Mouse (Mus musculus): Measurements from ENCODE around the gene Mlx.

GRCm38 (mm10) chr11:101065002-101065401, 22.1 kb upstream of the Mlx start:
- TF ChIP-seq CTCF (IDR thresholded peaks at IDR 0.05; ENCODE audit: extremely low read depth, insufficient read depth, low read length) (no peak), POLR2A (IDR thresholded peaks at IDR 0.05; ENCODE audit: extremely low read depth, insufficient read depth, low read length) (no peak)

All from cortical plate, adult 2 months (tissue).